Mouse (Mus musculus): Measurements from ENCODE around the gene Naa35.

DNA sequence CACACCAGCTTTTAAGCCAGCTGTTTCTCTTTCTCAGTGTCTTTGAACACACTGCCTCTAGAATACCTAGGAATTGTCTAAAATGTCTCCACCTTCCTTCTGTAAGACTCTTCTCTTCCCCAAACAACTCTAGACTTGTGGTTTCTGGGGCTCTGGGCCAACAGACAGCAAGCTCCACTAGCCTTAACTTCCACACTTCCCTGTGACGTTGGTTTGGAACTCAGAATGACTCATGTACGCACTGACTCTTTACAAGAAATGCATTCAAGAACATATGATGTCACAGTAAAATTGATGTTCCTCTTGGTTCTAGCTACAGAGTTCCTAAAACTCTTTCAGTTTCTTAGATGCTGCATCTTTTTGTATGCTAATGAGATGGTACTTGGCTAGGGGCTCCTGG is 22.6 kb upstream of the Naa35 start:
- TF ChIP-seq CTCF (conservative IDR thresholded peaks at IDR 0.05; ENCODE audit: low read length) (no peak), NANOG (IDR thresholded peaks at IDR 0.05; ENCODE audit: borderline replicate concordance, low read length) (no peak)
